Mouse (Mus musculus): ENCODE measurements around the gene Asb18.

The Asb18 gene

DNA sequence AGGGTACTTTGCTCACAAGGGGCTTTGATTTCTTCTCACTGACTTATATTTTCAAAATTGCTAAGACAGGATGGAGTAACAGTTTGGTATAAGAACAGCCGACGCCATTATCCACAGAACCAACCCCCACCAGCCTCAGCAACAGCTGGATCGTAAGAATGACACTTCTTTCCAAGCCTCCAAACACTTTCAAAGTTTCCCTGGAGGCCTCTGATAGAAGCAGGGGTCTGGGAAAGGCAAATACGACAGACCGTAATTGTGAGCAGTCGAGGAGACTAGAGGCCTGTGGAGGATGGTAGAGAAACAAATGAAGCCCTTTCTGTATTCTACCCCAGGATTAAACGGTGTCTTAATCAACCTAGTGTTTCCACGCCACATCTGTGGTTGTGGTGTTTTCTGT lies 42.6 kb downstream of the Asb18 start:
- no peak for DNase-seq (ENCODE audit: low read depth, low spot score)

DNA sequence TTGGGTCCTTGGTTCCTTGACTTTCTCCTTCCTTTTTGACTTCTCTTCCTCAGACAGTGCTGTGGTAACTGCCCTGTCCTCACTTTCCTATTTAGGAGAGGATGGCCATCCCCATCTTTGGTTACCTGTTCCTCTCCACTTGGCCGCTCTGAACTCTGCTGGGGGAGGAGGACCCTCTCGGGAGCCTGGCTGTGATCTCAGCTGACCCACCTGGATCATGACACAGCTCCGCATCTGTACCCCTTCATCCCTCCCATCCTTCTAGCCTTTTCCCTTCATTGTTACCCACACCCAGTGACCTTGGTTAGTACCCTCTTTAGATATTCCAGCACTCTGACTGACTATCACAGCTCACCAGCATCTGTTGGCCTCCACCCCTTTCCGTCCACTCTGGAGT lies 44.8 kb downstream of the Asb18 start:
- DNase-seq (ENCODE audit: low read depth, low spot score) = no peak

DNA sequence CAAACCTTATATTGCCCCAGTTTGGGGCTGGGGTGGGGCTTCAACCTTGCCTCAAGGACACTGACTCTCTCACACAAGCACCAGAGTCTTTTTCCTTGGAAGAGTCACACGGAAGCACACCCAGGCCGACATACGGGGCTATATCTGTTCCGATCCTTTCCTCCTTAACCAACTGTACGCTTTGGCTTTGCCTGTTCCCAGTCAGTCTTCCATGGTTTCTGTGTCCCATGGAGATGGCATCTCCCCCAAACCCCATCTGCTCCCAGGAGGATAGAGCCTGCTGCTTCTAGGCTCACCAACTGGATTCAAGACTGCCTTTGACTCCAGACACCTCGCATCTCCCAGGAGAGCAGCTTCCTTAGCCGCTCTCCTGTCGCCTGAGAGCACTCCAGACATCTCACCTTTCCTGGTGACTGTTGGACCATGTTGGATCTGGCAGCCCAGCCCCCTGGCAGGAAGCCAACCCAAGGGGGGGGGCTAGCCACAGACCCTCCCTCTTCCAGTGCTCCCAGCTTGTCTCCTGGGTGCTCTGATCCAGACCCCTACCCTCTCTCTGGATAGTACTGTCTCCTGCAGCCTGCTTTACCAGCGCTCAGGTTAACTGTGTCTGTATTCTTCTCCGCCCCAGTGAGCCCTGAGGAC lies 45.3 kb downstream of the Asb18 start:
- DNase-seq (ENCODE audit: low read depth, low spot score) = no peak

DNA sequence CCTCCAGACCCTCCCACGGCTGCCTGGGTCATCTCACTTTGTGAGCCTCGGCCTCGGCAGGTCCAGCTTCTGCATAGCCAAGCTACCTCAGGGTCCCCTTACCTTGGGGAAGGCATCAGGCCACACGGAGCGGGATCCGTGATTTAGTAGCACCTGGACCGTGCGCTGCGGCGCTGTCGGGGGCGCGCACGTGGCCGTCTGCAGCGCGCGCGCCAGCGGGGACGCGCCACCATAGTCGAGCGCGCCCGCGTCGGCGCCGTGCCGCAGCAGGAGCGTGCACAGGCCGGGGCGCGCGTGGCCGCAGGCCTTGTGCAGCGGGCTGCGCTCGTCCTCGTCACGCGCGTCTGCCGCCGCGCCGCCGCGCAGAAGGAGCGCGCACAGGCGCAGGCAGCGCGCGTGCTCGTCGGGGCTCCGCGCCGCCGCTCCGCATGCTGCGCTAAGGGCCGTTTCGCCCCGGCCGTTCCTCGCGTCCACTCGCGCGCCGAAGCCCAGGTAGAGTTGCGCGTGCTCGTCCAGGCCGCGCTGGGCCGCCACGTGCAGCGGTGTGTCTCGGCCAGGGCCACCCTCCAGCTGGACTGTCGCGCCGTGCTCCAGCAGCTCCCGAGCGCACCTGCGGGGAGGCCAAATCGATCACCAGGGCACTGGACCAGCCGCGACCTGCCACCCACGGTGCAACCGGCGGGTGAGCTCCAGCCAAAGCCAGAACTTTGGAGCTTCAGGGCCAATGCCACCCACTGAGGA lies 46.2 kb downstream of the Asb18 start:
- DNase-seq (ENCODE audit: low read depth, low spot score) = peak; percentile 20

DNA sequence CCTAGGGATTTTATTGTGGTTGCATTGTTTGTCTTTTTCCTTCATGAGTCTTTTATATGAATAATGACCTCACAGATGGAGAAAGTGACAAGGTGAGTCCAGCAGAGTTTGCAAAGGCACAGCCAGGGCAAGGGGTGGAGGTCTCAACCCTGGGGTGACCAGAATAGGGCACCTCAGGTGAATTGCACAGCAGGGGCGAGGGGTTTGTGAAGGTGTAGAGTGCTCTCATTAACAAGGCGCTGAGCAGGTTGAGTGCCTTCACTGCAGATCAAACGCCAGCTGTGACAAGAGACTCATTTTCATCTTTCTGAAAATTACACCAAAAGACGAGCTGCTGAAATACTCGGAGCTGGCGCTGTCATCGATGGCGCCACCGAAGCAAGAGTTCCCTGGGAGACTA lies 46.9 kb downstream of the Asb18 start:
- DNase-seq (ENCODE audit: low read depth, low spot score) = no peak

DNA sequence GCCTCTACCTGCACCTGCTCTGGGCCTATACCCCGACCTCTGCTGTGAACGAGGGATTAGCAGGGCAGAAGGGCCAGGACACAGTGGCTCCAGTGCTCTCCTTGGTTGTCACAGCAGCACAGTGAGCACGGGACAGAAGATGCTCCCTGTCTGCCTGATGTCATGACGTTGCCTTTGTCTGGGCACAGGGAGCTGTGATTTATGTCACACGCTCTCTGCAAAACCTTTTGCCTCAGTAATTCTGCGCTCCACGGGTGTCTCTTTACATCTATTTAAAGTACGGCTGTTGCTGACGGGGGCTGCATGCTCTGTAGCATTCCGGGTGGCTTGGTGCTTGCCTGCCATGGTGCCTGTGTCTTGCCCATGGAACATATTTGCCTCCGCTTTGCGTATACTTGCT lies 50.0 kb downstream of the Asb18 start:
- DNase-seq (ENCODE audit: low read depth, low spot score) = no peak

DNA sequence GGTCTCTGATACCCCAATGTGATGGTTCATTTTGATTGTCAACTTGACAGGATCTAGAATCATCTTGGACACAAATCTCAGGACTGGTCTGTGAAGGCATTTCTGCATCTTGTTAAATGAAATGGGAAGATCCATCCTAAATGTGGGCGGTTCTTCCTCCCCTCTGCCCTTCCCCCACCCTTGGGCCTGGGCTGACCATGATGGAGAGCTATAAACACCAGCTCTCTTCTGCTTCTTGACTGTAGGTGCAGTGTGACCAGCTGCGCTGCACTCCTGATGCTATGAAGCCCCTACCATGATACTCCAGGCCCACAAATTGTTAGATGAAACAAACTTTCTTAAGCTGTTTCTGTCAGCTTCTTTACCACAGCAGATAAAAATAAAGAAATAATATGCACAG lies 51.2 kb downstream of the Asb18 start:
- DNase-seq (ENCODE audit: low read depth, low spot score) = no peak

DNA sequence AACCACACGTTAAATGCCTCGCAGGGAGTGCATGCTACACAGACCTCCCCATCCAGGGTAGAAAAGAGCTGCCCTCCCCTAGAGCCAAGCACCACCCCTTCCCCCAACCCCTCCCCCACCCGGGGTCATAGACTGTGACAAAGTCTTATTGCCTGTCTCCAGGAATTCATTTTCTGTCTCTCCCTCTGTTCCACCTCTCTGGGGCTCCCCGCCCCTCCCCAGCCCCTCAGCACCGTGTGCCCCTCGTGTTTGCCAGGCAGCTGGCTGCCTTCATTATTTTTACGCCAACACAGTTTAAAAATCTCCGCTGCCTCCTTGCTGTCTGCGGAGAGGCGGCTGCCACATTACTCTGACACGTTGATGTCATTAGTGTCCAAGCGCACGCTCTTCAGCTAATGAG lies 52.4 kb downstream of the Asb18 start:
- DNase-seq (ENCODE audit: low read depth, low spot score) = no peak

DNA sequence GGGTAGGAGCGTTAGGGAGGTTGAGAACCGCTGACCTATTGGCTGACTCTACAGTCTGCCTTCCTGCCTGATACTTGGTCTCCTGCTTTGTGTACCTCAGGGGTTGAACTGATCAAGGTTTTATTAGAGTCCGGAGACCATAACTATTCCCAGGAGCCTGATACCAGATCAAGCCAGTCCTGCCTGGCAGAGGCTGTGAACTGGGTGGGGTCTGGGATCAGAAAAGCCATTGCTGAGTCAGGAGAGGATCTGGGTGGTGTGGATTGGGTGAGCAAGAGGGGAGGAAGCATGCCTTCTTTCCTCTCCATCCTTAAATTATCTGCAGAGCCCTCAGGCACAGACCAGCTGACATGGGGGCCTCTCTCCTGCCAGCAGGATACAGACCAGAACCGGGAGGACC lies 55.1 kb downstream of the Asb18 start:
- no peak for DNase-seq (ENCODE audit: low read depth, low spot score)

DNA sequence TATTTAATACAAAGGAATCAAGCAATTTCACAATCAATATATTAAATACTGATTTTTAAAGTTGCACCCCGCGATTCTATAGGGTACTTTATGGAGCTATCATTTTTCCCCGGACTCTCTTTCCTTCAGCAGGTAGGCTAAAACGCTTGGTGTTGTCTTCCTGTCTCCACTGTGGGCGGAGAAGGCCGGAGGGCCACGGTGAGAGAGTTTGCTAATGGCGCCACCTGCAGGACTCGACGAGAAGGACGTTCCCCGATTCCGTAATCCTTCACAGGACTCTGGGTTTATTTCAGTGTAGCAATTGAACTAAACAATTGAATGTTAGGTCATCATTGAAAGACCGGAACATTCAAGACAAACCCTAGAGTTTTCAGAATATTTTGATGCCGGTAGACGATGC lies 71.3 kb downstream of the Asb18 start:
- peak; percentile 69 for DNase-seq (ENCODE audit: low read depth, low spot score)

DNA sequence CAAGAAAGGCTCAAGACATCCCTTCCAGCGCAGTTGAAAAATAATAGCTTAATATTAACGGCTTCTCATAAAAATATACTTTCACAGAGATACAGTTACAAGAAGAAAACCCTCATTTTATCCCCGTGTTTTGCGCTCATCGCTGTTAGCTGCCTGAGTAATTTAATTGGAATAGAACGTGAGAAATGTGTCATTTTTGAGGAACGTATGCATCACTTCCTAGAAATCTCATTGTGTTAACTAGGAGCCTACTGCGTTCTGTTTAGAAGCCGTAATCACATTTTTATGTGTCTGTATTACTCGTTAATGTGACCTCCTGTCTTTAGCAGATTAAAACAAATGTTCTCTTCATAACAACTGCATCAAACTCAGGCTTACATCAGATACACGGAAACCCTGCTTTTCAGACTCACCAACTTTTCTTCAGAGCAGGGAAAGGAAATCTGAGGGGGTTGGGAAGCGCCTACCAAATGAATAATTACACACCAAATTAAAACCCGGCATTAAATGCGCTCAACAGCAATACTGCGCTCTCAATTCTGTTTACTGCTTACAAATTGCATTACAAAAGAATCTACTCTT lies 72.0 kb downstream of the Asb18 start:
- no peak for DNase-seq (ENCODE audit: low read depth, low spot score)

DNA sequence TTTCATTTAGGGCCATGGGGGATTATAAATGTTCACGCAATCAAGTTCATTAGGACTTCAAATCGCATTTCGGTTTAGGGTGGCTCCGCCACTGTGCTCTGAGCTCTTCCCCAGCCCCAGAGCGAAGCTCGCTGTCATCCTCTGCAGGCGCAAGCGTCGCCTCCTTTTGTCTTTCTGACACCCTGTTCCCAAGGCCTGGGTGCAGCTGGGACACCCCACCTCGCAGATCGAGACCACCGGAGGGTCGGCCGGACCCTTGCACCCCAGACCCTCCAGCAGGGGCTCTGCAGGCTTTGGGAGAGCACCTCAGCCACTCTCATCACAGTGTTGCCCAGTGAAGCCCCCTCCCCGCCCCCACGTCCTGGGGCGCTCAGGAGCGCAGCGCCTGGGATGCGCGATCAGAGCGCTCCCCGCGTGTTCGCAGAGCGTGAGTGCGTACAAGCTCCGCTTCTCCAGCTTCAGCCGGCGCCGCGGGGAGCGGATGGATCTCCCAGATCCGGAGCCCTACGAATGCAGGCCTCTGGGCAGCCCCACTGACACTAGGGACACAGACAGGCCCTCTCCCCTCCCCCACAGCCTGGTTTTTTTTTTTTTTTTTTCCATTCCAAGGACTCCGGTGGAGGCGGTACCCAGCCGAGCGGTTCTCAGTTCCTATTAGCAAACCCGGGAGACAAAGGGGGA lies 72.6 kb downstream of the Asb18 start:
- DNase-seq (ENCODE audit: low read depth, low spot score) = no peak

DNA sequence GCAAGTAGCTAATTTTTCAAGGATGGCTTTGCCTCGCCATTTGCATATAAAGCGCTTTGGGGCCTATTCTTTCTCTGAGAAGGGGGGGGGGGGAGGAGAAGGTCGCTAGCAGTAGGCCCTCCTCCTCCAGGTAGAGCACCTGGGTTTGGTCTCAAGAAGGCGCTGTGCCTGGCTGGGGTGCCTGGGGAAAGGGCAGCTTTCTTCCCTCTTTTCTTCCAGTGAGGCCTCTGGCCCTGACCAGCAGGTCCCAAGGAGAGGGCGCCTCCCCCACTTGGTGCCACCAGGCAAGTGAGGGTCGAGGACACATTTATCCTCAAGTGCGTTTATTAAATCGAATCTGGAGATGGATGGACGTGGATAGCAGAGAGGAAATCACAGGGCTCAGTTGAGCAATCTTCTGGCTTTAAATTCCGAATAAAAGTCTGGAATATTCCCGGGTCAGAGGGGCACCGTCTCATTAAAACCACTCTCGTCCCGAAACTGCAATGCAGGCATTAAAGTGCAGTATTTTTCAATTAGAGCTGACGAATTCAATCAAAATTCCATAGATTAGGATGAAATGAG lies 73.4 kb downstream of the Asb18 start:
- no peak for DNase-seq (ENCODE audit: low read depth, low spot score)

DNA sequence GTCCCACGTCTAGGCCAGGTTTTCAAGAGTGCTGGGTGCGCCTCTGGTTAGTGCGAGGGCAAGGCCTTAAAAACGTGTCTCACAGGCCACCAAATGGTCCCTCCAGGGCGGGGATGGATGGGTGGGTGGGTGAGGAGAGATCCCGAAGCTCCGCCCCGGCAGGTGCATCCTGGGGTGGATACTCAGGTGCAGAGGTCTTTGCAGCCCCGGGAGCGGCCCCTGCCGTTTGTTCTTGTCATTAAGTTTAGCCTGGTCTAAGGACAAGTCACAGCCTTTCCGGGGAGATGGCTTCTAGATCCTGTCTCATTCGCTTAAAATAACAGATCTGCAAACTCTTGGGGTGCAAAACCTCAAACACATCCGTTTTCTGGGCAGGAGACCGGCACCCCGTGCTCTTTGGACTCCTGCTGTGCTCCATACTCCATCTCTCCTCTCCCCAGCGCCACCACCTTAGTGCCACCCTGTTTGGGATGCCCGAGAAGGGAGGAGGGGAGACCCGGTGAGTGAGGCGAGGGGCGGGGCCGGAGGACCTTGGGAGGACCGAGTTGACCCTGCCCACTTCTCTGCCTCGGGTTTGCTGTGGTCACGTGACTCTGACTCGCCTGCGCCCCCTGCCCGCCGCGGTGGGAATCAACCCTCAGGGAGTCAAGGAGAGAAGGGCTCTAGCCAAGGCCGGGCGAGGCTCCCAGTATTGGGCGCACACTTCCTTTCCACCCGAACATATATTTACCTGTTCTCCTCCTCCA lies 74.3 kb downstream of the Asb18 start:
- peak; percentile 61 for DNase-seq (ENCODE audit: low read depth, low spot score)

DNA sequence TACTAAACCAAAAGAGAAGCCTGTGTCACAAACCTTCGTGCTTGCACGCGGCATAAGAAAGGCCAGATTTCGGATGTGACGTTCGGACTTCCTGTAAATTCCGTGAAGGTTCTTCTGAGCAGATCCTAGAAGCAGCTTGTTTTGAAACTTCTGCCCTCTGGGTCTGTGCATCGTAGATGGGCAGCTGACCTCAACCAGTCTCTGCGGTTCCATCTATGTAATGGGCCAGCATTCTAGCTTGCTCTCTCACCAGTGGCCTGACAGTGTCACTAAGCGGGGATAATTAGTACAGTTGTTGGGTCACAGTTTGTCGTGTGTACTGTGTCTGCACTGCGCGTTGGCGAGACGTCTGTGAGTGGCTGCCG lies 74.9 kb downstream of the Asb18 start:
- DNase-seq (ENCODE audit: low read depth, low spot score) = no peak

DNA sequence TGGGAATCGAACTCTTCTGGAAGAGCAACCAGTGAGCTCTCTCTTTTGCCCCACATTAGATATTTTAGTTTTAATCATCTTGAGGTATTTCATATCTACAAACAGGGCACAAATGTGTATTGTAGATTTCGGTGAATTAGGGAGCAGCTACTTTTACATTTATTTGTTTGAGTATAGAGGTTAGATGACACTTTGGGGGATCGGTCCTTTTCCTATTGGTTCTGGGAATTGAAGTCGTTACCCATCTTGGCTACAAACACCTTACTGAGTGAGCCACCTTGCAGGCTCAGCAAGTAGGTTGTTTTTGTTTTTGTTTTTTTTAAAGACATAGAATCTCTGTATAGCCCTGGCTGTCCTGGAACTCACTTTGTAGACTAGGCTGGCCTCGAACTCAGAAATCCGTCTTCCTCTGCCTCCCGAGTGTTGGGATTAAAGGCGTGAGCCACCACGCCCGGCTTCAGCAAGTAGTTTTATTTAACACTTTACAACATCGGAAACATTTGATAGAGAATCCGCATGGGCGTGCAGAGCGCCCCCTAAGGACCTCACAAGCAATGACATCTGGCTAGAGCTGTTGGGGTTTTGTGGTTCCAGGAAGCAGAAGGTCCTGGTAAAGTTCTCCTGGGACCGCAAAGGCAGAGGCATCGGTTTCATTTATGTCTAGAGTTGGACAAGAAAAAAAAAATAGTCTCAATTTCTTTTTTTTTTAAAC lies 75.4 kb downstream of the Asb18 start:
- DNase-seq (ENCODE audit: low read depth, low spot score) = no peak

DNA sequence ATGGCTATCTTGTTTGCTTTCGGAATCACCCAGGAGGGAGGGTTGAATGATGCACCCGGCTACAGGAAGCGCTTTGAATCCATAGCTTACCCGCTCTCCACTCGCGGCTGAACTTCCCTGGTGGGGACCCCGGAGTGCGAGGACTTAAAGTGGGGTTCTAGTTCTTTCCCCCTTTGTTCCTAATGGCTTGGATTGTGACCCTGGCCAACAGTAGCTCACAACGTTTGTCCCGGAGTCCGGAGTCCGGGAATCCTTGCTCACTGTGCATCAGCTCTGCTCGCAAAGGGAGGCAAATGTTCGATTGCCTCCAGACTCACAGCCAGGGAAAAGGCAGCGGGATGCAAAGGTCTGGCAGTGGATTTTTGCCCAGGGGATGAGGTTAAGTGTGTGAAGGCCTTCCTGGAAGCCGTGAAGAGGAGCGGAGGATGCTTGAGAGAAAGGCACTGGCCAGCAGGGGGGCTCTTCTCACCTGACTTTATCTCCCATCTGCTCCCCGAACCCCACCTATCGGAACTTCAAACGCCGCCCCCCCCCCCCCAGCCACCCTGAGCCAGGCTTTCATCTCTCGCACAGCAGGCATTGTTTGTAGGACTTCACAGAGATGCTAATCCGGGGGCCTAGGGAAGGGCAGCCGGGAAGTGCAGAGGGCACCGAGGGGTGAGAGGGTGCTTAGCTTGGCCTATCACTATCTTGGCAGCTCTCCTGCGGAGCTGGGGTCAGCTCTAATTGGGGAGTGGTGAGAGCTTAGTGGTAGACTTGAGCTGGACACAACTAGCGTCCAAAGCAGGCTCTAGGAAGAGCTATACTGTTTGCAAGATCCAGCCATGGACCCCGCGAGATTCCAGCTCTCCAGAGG lies 78.7 kb downstream of the Asb18 start:
- DNase-seq (ENCODE audit: low read depth, low spot score) = no peak

DNA sequence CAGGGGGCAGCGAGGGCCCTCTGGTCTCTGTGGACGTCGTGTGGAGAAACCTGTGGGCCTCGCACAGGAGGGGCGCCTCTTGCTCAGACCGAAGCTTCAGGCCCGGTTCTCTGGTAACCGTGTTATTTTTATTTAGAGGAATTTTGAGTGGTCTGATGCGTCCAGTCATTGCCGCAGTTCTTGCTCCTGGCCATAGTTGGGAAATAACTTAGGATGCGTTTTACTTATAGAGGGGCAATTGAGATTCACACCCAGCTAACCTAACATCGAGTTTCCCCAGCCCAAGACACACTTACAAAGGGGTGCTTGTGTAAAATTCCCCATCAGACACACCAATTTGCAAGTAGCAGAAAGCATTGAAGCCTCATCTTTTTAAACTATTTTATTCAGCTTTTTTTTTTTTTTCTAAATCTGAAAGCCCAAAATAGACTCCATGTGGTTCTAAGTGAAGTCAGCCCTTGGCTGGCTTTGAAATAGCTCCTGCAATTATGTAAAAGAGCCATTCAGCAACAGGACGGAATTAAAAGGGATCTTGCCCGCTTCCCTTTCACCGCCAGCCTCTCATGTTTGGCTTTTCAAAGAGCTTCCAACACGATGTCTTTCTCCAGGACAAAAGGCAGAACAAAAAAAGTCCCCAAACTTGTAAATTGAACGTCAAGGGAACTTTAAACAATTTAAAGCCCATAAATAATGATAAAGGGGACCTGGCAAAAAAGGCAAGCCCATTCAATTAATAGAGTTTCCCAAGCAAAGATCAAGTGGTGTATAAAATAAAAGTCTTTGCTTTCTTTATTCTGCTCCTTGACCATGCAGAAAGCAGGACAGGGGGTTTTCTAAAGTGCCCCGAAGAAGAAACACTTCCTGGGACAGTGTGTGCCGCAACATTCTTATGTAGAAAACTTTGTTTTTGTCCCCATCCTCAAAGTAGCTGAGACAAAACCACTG lies 79.9 kb downstream of the Asb18 start:
- DNase-seq (ENCODE audit: low read depth, low spot score) = no peak

DNA sequence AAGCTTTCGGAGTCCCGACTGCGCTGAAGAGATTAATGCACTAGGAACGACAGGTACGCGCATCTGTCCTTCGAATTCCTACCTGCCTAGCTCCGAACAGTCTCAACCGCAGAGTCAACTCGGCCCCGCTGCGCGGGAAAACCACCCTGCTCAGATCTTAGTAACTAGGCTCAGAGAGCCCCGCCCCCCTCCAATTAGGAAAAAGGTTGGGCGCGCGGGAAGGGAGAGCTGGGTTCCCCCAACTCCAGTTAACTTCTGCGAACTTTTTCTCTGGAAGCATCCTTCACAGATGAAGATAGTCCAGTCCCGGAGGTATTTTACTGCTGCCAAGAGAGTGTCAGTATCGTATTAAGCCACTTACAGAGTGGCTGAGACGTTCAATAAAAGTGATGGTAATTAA lies 80.7 kb downstream of the Asb18 start:
- DNase-seq (ENCODE audit: low read depth, low spot score) = no peak
